Mouse (Mus musculus) E14TG2a.4 (cell line): Measurements from ENCODE around the gene Ctbp1.

ENCODE experiments used
- CTCF ChIP-seq: conservative IDR thresholded peaks from 2 replicates; pipeline ENCODE4 v1.5.1; 2014; ENCODE audit warnings: low read length
- NANOG ChIP-seq: IDR thresholded peaks from 2 replicates; pipeline ENCODE4 v1.6.1; 2014; ENCODE audit warnings: borderline replicate concordance, low read length, mixed read lengths
- POU5F1 ChIP-seq: IDR thresholded peaks from 2 replicates; pipeline ENCODE4 v1.6.1; 2014; ENCODE audit warnings: low read length, borderline replicate concordance

- TF ChIP-seq CTCF (no peak), NANOG (no peak), POU5F1 (no peak)
Measured at GRCm38 (mm10) chr5:33274953-33275454, at the start of gene Ctbp1.
